Mouse (Mus musculus): ENCODE data around the gene Prss29. TPM values are rescaled to one million over a fixed set of nuclear protein-coding genes. Genes with fewer than 3 reads are reported as not detected.

Gene Prss29
- polyA plus RNA-seq, 1 experiment from 2014 or later, result not detected

GRCm38 (mm10) chr17:25293495-25293894 lies 25.0 kb upstream of the Prss29 start:
- no peaks in the 10 kb centered on the region for H3K9me3 ChIP-seq (ENCODE audit: low read length)
- 42% methylated on average over 5 of the region's 5 CpGs for WGBS
- no peaks in the 10 kb centered on the region for H3K27me3 ChIP-seq (replicated peaks; ENCODE audit: insufficient read depth, low read length)
- TF ChIP-seq EP300 (IDR thresholded peaks at IDR 0.05) (no peak), CTCF (IDR thresholded peaks at IDR 0.05) (no peak)
- H3K4me3 ChIP-seq (ENCODE audit: low read depth, low read length), result no peak overlapping the region
- H3K4me1 ChIP-seq (ENCODE audit: insufficient read depth, low read depth, low read length), result no peaks in the 10 kb centered on the region
- ATAC-seq, result no peak
- DNase-seq (ENCODE audit: low spot score), result no peak
- H3K4me2 ChIP-seq (replicated peaks; ENCODE audit: low read depth, low read length), result no peak overlapping the region
- H3K27ac ChIP-seq (ENCODE audit: low read length), result no peak overlapping the region
- no peak overlapping the region for H3K9ac ChIP-seq (replicated peaks; ENCODE audit: low read depth)
- H3K36me3 ChIP-seq (ENCODE audit: insufficient read depth, low read length), result no peaks in the 10 kb centered on the region

- no peaks in the 10 kb centered on the region for H3K4me1 ChIP-seq (ENCODE audit: insufficient read depth, low read depth, low read length)
- no peaks in the 10 kb centered on the region for H3K27me3 ChIP-seq (replicated peaks; ENCODE audit: insufficient read depth, low read length)
- no peak overlapping the region for H3K9ac ChIP-seq (replicated peaks; ENCODE audit: low read depth)
- H3K4me3 ChIP-seq (ENCODE audit: low read depth, low read length), result no peak overlapping the region
- DNase-seq (ENCODE audit: low spot score) (no peak), ATAC-seq (no peak)
- H3K36me3 ChIP-seq (ENCODE audit: insufficient read depth, low read length), result no peaks in the 10 kb centered on the region
- WGBS, result 32% methylated on average over 1 of the region's 1 CpGs
- no peak overlapping the region for H3K27ac ChIP-seq (ENCODE audit: low read length)
- no peak for TF ChIP-seq EP300 (IDR thresholded peaks at IDR 0.05)
- no peak for TF ChIP-seq CTCF (IDR thresholded peaks at IDR 0.05)
- no peak overlapping the region for H3K4me2 ChIP-seq (replicated peaks; ENCODE audit: low read depth, low read length)
- no peaks in the 10 kb centered on the region for H3K9me3 ChIP-seq (ENCODE audit: low read length)
Observed at GRCm38 (mm10) chr17:25294111-25294510, 24.3 kb upstream of the Prss29 start.

- no peak for ATAC-seq
- 84% methylated on average over 5 of the region's 5 CpGs for WGBS
- H3K4me1 ChIP-seq (ENCODE audit: insufficient read depth, low read depth, low read length), result no peaks in the 10 kb centered on the region
- no peak within 1 kb of the TSS for H3K27ac ChIP-seq (ENCODE audit: low read length)
- H3K4me2 ChIP-seq (replicated peaks; ENCODE audit: low read depth, low read length), result no peak within 1 kb of the TSS
- no peak for DNase-seq (ENCODE audit: low spot score)
- TF ChIP-seq EP300 (IDR thresholded peaks at IDR 0.05), result no peak
- no peak for TF ChIP-seq CTCF (IDR thresholded peaks at IDR 0.05)
- H3K9me3 ChIP-seq (ENCODE audit: low read length), result no peaks in the 10 kb centered on the region
- H3K27me3 ChIP-seq (replicated peaks; ENCODE audit: insufficient read depth, low read length), result no peaks in the 10 kb centered on the region
- no peak within 1 kb of the TSS for H3K4me3 ChIP-seq (ENCODE audit: low read depth, low read length)
- H3K36me3 ChIP-seq (ENCODE audit: insufficient read depth, low read length), result no peaks in the 10 kb centered on the region
- H3K9ac ChIP-seq (replicated peaks; ENCODE audit: low read depth), result no peak within 1 kb of the TSS
Observed at GRCm38 (mm10) chr17:25298094-25298493, 20.4 kb upstream of the Prss29 start, which contains the start of gene Prss34. Prss34 (plus strand) TSS chr17:25298394.

GRCm38 (mm10) chr17:25308346-25308745 lies 10.1 kb upstream of the Prss29 start, which contains the start of gene Prss28:
Prss28 (plus strand) TSS chr17:25308646.
- Histone ChIP-seq H3K9me3 (ENCODE audit: low read length) (no peaks in the 10 kb centered on the region), H3K27ac (ENCODE audit: low read length) (no peak within 1 kb of the TSS), H3K36me3 (ENCODE audit: insufficient read depth, low read length) (no peaks in the 10 kb centered on the region), H3K4me1 (ENCODE audit: insufficient read depth, low read depth, low read length) (no peaks in the 10 kb centered on the region), H3K4me3 (ENCODE audit: low read depth, low read length) (no peak within 1 kb of the TSS), H3K4me2 (replicated peaks; ENCODE audit: low read depth, low read length) (no peak within 1 kb of the TSS), H3K27me3 (replicated peaks; ENCODE audit: insufficient read depth, low read length) (no peaks in the 10 kb centered on the region), H3K9ac (replicated peaks; ENCODE audit: low read depth) (no peak within 1 kb of the TSS)
- no peak for DNase-seq (ENCODE audit: low spot score)
- TF ChIP-seq CTCF (IDR thresholded peaks at IDR 0.05) (no peak), EP300 (IDR thresholded peaks at IDR 0.05) (no peak)
- 40% methylated on average over 4 of the region's 4 CpGs for WGBS
- ATAC-seq, result no peak

- no peaks in the 10 kb centered on the region for H3K4me1 ChIP-seq (ENCODE audit: insufficient read depth, low read depth, low read length)
- WGBS, result 83% methylated on average over 8 of the region's 8 CpGs
- no peaks in the 10 kb centered on the region for H3K27me3 ChIP-seq (replicated peaks; ENCODE audit: insufficient read depth, low read length)
- ATAC-seq (no peak), DNase-seq (ENCODE audit: low spot score) (no peak)
- no peak overlapping the region for H3K4me2 ChIP-seq (replicated peaks; ENCODE audit: low read depth, low read length)
- H3K9ac ChIP-seq (replicated peaks; ENCODE audit: low read depth), result no peak overlapping the region
- no peak for TF ChIP-seq EP300 (IDR thresholded peaks at IDR 0.05)
- TF ChIP-seq CTCF (IDR thresholded peaks at IDR 0.05), result no peak
- H3K4me3 ChIP-seq (ENCODE audit: low read depth, low read length), result no peak overlapping the region
- no peaks in the 10 kb centered on the region for H3K9me3 ChIP-seq (ENCODE audit: low read length)
- H3K27ac ChIP-seq (ENCODE audit: low read length), result no peak overlapping the region
- no peaks in the 10 kb centered on the region for H3K36me3 ChIP-seq (ENCODE audit: insufficient read depth, low read length)
Observed at GRCm38 (mm10) chr17:25320819-25321218, 2.4 kb downstream of the Prss29 start.

GRCm38 (mm10) chr17:25322930-25323329 lies 4.5 kb downstream of the Prss29 start:
- DNase-seq (ENCODE audit: low spot score), result no peak
- Histone ChIP-seq H3K9ac (replicated peaks; ENCODE audit: low read depth) (no peak overlapping the region), H3K4me1 (ENCODE audit: insufficient read depth, low read depth, low read length) (no peaks in the 10 kb centered on the region), H3K36me3 (ENCODE audit: insufficient read depth, low read length) (no peaks in the 10 kb centered on the region), H3K27me3 (replicated peaks; ENCODE audit: insufficient read depth, low read length) (no peaks in the 10 kb centered on the region), H3K4me2 (replicated peaks; ENCODE audit: low read depth, low read length) (no peak overlapping the region), H3K4me3 (ENCODE audit: low read depth, low read length) (no peak overlapping the region), H3K9me3 (ENCODE audit: low read length) (no peaks in the 10 kb centered on the region), H3K27ac (ENCODE audit: low read length) (no peak overlapping the region)
- ATAC-seq, result no peak
- WGBS, result 3% methylated on average over 2 of the region's 2 CpGs
- TF ChIP-seq CTCF (IDR thresholded peaks at IDR 0.05), result no peak
- no peak for TF ChIP-seq EP300 (IDR thresholded peaks at IDR 0.05)

- Histone ChIP-seq H3K27me3 (replicated peaks; ENCODE audit: insufficient read depth, low read length) (no peaks in the 10 kb centered on the region), H3K4me2 (replicated peaks; ENCODE audit: low read depth, low read length) (no peak overlapping the region), H3K4me1 (ENCODE audit: insufficient read depth, low read depth, low read length) (no peaks in the 10 kb centered on the region), H3K9me3 (ENCODE audit: low read length) (no peaks in the 10 kb centered on the region), H3K9ac (replicated peaks; ENCODE audit: low read depth) (no peak overlapping the region), H3K36me3 (ENCODE audit: insufficient read depth, low read length) (no peaks in the 10 kb centered on the region), H3K27ac (ENCODE audit: low read length) (no peak overlapping the region), H3K4me3 (ENCODE audit: low read depth, low read length) (no peak overlapping the region)
- TF ChIP-seq CTCF (IDR thresholded peaks at IDR 0.05), result no peak
- TF ChIP-seq EP300 (IDR thresholded peaks at IDR 0.05), result no peak
- WGBS, result 54% methylated on average over 9 of the region's 9 CpGs
- ATAC-seq (no peak), DNase-seq (ENCODE audit: low spot score) (no peak)
Observed at GRCm38 (mm10) chr17:25332321-25332720, 13.9 kb downstream of the Prss29 start.
